Mouse (Mus musculus) c-Kit-positive CD71-positive TER-119-positive erythroid progenitor cells, embryonic 14.5 days (primary cell): ENCODE results near the gene Btg2.
A peak's percentile ranks its signal among the peaks of the same experiment; 100 is the strongest.

ENCODE experiments used
- DNase-seq: peaks from one replicate; pipeline ENCODE4 v3.0.0-alpha.2; 2013; ENCODE audit warnings: low spot score

The Btg2 gene

GRCm38 (mm10) chr1:134077389-134078060, 1.4 kb downstream of the Btg2 start:
- no peak for DNase-seq

GRCm38 (mm10) chr1:134076789-134077188, 2.1 kb downstream of the Btg2 start:
- DNase-seq: no peak

GRCm38 (mm10) chr1:134075532-134075931, 3.4 kb downstream of the Btg2 start:
- DNase-seq: no peak

- no peak for DNase-seq
Measured at GRCm38 (mm10) chr1:134074606-134075005, 4.3 kb downstream of the Btg2 start.

- DNase-seq: no peak
Measured at GRCm38 (mm10) chr1:134074184-134074583, 4.7 kb downstream of the Btg2 start.

GRCm38 (mm10) chr1:134073658-134074057, 5.3 kb downstream of the Btg2 start:
- no peak for DNase-seq

- peak; percentile 85 for DNase-seq
Measured at GRCm38 (mm10) chr1:134073061-134073564, 5.8 kb downstream of the Btg2 start.

- DNase-seq: no peak
Measured at GRCm38 (mm10) chr1:134071411-134072018, 7.4 kb downstream of the Btg2 start.

- no peak for DNase-seq
Measured at GRCm38 (mm10) chr1:134070099-134070669, 8.7 kb downstream of the Btg2 start.

GRCm38 (mm10) chr1:134067143-134067619, 11.7 kb downstream of the Btg2 start:
- DNase-seq: no peak

GRCm38 (mm10) chr1:134066554-134066953, 12.4 kb downstream of the Btg2 start:
- DNase-seq: no peak

- DNase-seq: no peak
Measured at GRCm38 (mm10) chr1:134065241-134065809, 13.6 kb downstream of the Btg2 start.

GRCm38 (mm10) chr1:134064296-134064831, 14.6 kb downstream of the Btg2 start:
- DNase-seq: no peak

GRCm38 (mm10) chr1:134063773-134064125, 15.2 kb downstream of the Btg2 start:
- DNase-seq: no peak

- no peak for DNase-seq
Measured at GRCm38 (mm10) chr1:134063086-134063772, 15.7 kb downstream of the Btg2 start.

- DNase-seq: no peak
Measured at GRCm38 (mm10) chr1:134062411-134063085, 16.4 kb downstream of the Btg2 start.

GRCm38 (mm10) chr1:134061915-134062314, 17.0 kb downstream of the Btg2 start:
- no peak for DNase-seq

GRCm38 (mm10) chr1:134060849-134061569, 17.9 kb downstream of the Btg2 start:
- DNase-seq: peak; percentile 91

- no peak for DNase-seq
Measured at GRCm38 (mm10) chr1:134059739-134060695, 18.9 kb downstream of the Btg2 start.

GRCm38 (mm10) chr1:134058870-134059269, 20.1 kb downstream of the Btg2 start:
- DNase-seq: no peak
